Mouse (Mus musculus) liver, adult 2 months (tissue): ENCODE data around the gene Tex37. TPM values are rescaled to one million over a fixed set of nuclear protein-coding genes. Genes with fewer than 3 reads are reported as not detected.

Experiments used
- DNase-seq: peaks from one replicate; pipeline ENCODE4 v3.0.0-alpha.2; 2011; ENCODE audit warnings: low read depth, low spot score; ENCODE audit errors: extremely low read depth
- H3K27ac ChIP-seq: fragments of 200-500 bp; replicated peaks from 2 replicates; pipeline ENCODE4 v1.5.1; 2012; ENCODE audit warnings: low read depth, mild to moderate bottlenecking, control low read depth, inconsistent platforms, low read length; ENCODE audit not compliant: insufficient read depth
- H3K27me3 ChIP-seq: fragments of 200-500 bp; 2 replicates; pipeline ENCODE4 v1.6.1; 2012; ENCODE audit warnings: mild to moderate bottlenecking, moderate library complexity, low read length, inconsistent platforms; ENCODE audit not compliant: control insufficient read depth, insufficient read depth
- H3K36me3 ChIP-seq: fragments of 200-500 bp; 2 replicates; pipeline ENCODE4 v1.6.1; 2012; ENCODE audit warnings: low read length, inconsistent platforms; ENCODE audit not compliant: control insufficient read depth, insufficient read depth
- H3K4me1 ChIP-seq: fragments of 200-500 bp; 2 replicates; pipeline ENCODE4 v1.6.1; 2011; ENCODE audit warnings: low read length; ENCODE audit not compliant: control insufficient read depth, insufficient read depth
- H3K4me3 ChIP-seq: fragments of 200-500 bp; 2 replicates; pipeline ENCODE4 v1.5.1; 2011; ENCODE audit warnings: low read depth, mild to moderate bottlenecking, control low read depth, low read length, moderate library complexity; ENCODE audit not compliant: insufficient read depth
- H3K79me2 ChIP-seq: fragments of 200-500 bp; 2 replicates; pipeline ENCODE4 v1.6.1; 2012; ENCODE audit warnings: inconsistent platforms, mild to moderate bottlenecking, low read length, moderate library complexity; ENCODE audit not compliant: control insufficient read depth, insufficient read depth
- H3K9ac ChIP-seq: fragments of 200-500 bp; 2 replicates; pipeline ENCODE4 v1.6.1; 2012; ENCODE audit warnings: low read depth, mild to moderate bottlenecking, control low read depth, inconsistent platforms, low read length
- CTCF ChIP-seq: fragments of 200-500 bp; IDR thresholded peaks from 2 replicates; pipeline ENCODE4 v1.5.1; 2011; ENCODE audit warnings: low read depth, low read length, control low read depth
- POLR2A ChIP-seq: fragments of 200-500 bp; IDR thresholded peaks from 2 replicates; pipeline ENCODE4 v1.6.1; 2011; ENCODE audit warnings: low read length, control low read depth; ENCODE audit not compliant: insufficient read depth; ENCODE audit errors: extremely low read depth
- WGBS: fragments of 180-500 bp; shearing (Covaris S2); methylation state at CpG from one replicate; pipeline ENCODE4 v1.1.7; 2018; 5-methylcytosine and 5-hydroxymethylcytosine counted together
- polyA plus RNA-seq: library from polyadenylated mRNA; depleted of rRNA; stranded (reverse); fragments of >200 nt; gene quantifications from 2 replicates; pipeline ENCODE4 v1.2.3, GENCODE M21; 2012; rRNA removed
- total RNA-seq: library from RNA; depleted of rRNA; stranded (reverse); fragments of >200 nt; gene quantifications from 2 replicates; pipeline ENCODE4 v1.2.3, GENCODE M21; 2014; rRNA removed

Tex37 gene
- total and polyA plus RNA-seq, 2 experiments: not detected

GRCm38 (mm10) chr6:70864285-70864684, 54.4 kb downstream of the Tex37 start:
- Histone ChIP-seq H3K36me3 (peaks cover 9% of the 10 kb centered on the region; the same call in 1 of the 2 replicates), H3K79me2 (peaks cover 21% of the 10 kb centered on the region), H3K27me3 (no peaks in the 10 kb centered on the region), H3K4me3 (no peak overlapping the region), H3K27ac (no peak overlapping the region), H3K9ac (no peak overlapping the region), H3K4me1 (peaks cover 10% of the 10 kb centered on the region; the same call in 1 of the 2 replicates)
- WGBS: 90% methylated on average over 6 of the region's 6 CpGs
- TF ChIP-seq POLR2A (no peak), CTCF (no peak)
- no peak for DNase-seq

Other genes with a start within 250 kb of the Tex37 start
- gene Rpia, start 126.7 kb downstream of the Tex37 start, total RNA-seq: 3.0 and 3.9 TPM in 2 replicates
- 2.0 TPM in 2 replicates for gene Rpia, start 126.7 kb downstream of the Tex37 start, polyA plus RNA-seq
- gene Eif2ak3, start 74.4 kb downstream of the Tex37 start, total RNA-seq: 7.9 and 9.9 TPM in 2 replicates
- gene Eif2ak3, start 74.4 kb downstream of the Tex37 start, polyA plus RNA-seq: 5.2 and 7.1 TPM in 2 replicates
- not detected in 2 replicates for gene Foxi3, start 37.6 kb upstream of the Tex37 start, total RNA-seq
- gene Foxi3, start 37.6 kb upstream of the Tex37 start, polyA plus RNA-seq: not detected in 2 replicates
- 54.5 and 69.7 TPM in 2 replicates for gene Thnsl2, start 225.5 kb upstream of the Tex37 start, total RNA-seq
- gene Thnsl2, start 225.5 kb upstream of the Tex37 start, polyA plus RNA-seq: 50.1 and 57.4 TPM in 2 replicates